Mouse (Mus musculus): ENCODE data around the gene Ccdc183.
A peak's percentile ranks its signal among the peaks of the same experiment; 100 is the strongest.

The Ccdc183 gene

GRCm38 (mm10) chr2:25617578-25617977 is at the start of gene Ccdc183:
Gene Ccdc183, minus strand, starts transcription at chr2:25617678.
- no peak for DNase-seq (ENCODE audit: low read depth, low spot score)

GRCm38 (mm10) chr2:25666516-25666915 is 49.0 kb upstream of the Ccdc183 start:
- no peak for DNase-seq (ENCODE audit: low read depth, low spot score)

- DNase-seq (ENCODE audit: low read depth, low spot score), result no peak
Measured at GRCm38 (mm10) chr2:25664125-25664524, 46.6 kb upstream of the Ccdc183 start.

GRCm38 (mm10) chr2:25663511-25663910 is 46.0 kb upstream of the Ccdc183 start:
- DNase-seq (ENCODE audit: low read depth, low spot score), result peak; percentile 22

GRCm38 (mm10) chr2:25661245-25661970 is 43.9 kb upstream of the Ccdc183 start:
- DNase-seq (ENCODE audit: low read depth, low spot score), result no peak

- DNase-seq (ENCODE audit: low read depth, low spot score), result no peak
Measured at GRCm38 (mm10) chr2:25660279-25660678, 42.8 kb upstream of the Ccdc183 start.

GRCm38 (mm10) chr2:25657652-25658051 is 40.2 kb upstream of the Ccdc183 start, which contains the start of gene Lcn5:
Gene Lcn5, plus strand, starts transcription at chr2:25657952.
- no peak for DNase-seq (ENCODE audit: low read depth, low spot score)

- DNase-seq (ENCODE audit: low read depth, low spot score), result no peak
Measured at GRCm38 (mm10) chr2:25657246-25657645, 39.8 kb upstream of the Ccdc183 start.

GRCm38 (mm10) chr2:25656691-25657090 is 39.2 kb upstream of the Ccdc183 start:
- no peak for DNase-seq (ENCODE audit: low read depth, low spot score)

GRCm38 (mm10) chr2:25654502-25654901 is 37.0 kb upstream of the Ccdc183 start:
- no peak for DNase-seq (ENCODE audit: low read depth, low spot score)

- DNase-seq (ENCODE audit: low read depth, low spot score), result no peak
Measured at GRCm38 (mm10) chr2:25652902-25653301, 35.4 kb upstream of the Ccdc183 start, which contains the start of gene Lcn8. Gene Lcn8, plus strand, starts transcription at chr2:25653120.

GRCm38 (mm10) chr2:25639890-25640289 is 22.4 kb upstream of the Ccdc183 start:
- DNase-seq (ENCODE audit: low read depth, low spot score), result peak; percentile 39

- no peak for DNase-seq (ENCODE audit: low read depth, low spot score)
Measured at GRCm38 (mm10) chr2:25634046-25634445, 16.6 kb upstream of the Ccdc183 start.

- DNase-seq (ENCODE audit: low read depth, low spot score), result no peak
Measured at GRCm38 (mm10) chr2:25633616-25634015, 16.1 kb upstream of the Ccdc183 start.

GRCm38 (mm10) chr2:25628738-25629137 is 11.3 kb upstream of the Ccdc183 start:
- no peak for DNase-seq (ENCODE audit: low read depth, low spot score)

- DNase-seq (ENCODE audit: low read depth, low spot score), result no peak
Measured at GRCm38 (mm10) chr2:25627811-25628210, 10.3 kb upstream of the Ccdc183 start, which contains the start of gene Fcna. Gene Fcna, minus strand, starts transcription at chr2:25628030.

- no peak for DNase-seq (ENCODE audit: low read depth, low spot score)
Measured at GRCm38 (mm10) chr2:25625986-25626385, 8.5 kb upstream of the Ccdc183 start.

GRCm38 (mm10) chr2:25621229-25622200 is 4.0 kb upstream of the Ccdc183 start, which contains the start of gene Tmem141:
Gene Tmem141, minus strand, starts transcription at chr2:25622005.
- DNase-seq (ENCODE audit: low read depth, low spot score), result peak; percentile 80

GRCm38 (mm10) chr2:25620852-25621228 is 3.4 kb upstream of the Ccdc183 start:
- DNase-seq (ENCODE audit: low read depth, low spot score), result no peak

- no peak for DNase-seq (ENCODE audit: low read depth, low spot score)
Measured at GRCm38 (mm10) chr2:25620386-25620785, 2.9 kb upstream of the Ccdc183 start.

- DNase-seq (ENCODE audit: low read depth, low spot score), result no peak
Measured at GRCm38 (mm10) chr2:25616398-25616797, 1.1 kb downstream of the Ccdc183 start.

GRCm38 (mm10) chr2:25608671-25609070 is 8.8 kb downstream of the Ccdc183 start:
- no peak for DNase-seq (ENCODE audit: low read depth, low spot score)

Data from embryo, embryonic 11.5 days (tissue).